16 mouse cellular contexts compared by ENCODE assay signal in the genomic region with DNA sequence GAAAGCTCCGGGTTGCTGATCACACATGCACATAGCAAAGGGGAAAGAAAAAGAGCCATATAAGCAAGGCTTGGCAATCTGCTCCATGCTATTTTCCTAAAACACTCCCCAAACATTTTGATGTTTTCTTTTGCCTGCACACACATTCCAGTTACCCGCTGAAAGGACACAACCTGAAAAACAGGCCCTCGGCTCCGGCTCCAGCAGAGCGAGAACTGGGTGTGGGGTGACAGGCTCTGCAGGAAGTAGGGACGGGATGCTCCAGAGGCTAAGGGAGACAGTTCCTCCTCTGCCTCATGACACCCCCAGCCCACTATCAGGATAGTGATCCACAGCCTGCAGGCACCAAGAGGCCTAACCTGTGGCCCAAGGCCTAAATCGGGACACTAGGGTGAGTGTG. TPM values are rescaled to one million over a fixed set of nuclear protein-coding genes. Genes with fewer than 3 reads are reported as not detected.
DNase-seq lines count a peak whose midpoint lies in the region; ATAC-seq lines count a peak whose summit lies in the region.
"Had no signal": no experiment of that assay in that cellular context is flagged by ENCODE, and none has a peak within 500 bp of the region (broad histone marks: within the 10 kb centered on the region; RNA-seq: fewer than 3 reads in every experiment).

No protein-coding gene starts in this region.

- H3K9me3 ChIP-seq in lung, embryonic 15.5 days: no peaks in the 10 kb centered on the region
- no peaks in the 10 kb centered on the region for H3K9me3 ChIP-seq in hindbrain, embryonic 16.5 days (ENCODE audit: control insufficient read depth, low read length)

- H3K36me3 ChIP-seq in lung, embryonic 15.5 days: no peaks in the 10 kb centered on the region
- H3K36me3 ChIP-seq in hindbrain, embryonic 16.5 days (ENCODE audit: control insufficient read depth, insufficient read depth, low read length): no peaks in the 10 kb centered on the region

- no peaks in the 10 kb centered on the region for H3K27me3 ChIP-seq in lung, embryonic 15.5 days
- H3K27me3 ChIP-seq in hindbrain, embryonic 16.5 days (replicated peaks; ENCODE audit: control insufficient read depth, insufficient read depth, low read length): no peaks in the 10 kb centered on the region
- H3K27me3 ChIP-seq: CH12.LX had no signal

- peak overlapping the region; percentile 74; the same call in 1 of the 2 replicates for H3K27ac ChIP-seq in lung, embryonic 15.5 days
- H3K27ac ChIP-seq in hindbrain, embryonic 16.5 days (ENCODE audit: low read depth, low read length): 0 out of 2 replicates have a peak overlapping the region, but pooled peaks have one; percentile 0

- no peak for ATAC-seq in lung, embryonic 15.5 days (ENCODE audit: borderline replicate concordance, extremely low read depth, low FRiP score, low TSS enrichment)
- no peak for ATAC-seq in hindbrain, embryonic 16.5 days
- no peak for ATAC-seq in monocyte, adult 5-6 weeks (replicated peaks; ENCODE audit: insufficient number of reproducible peaks, low FRiP score, low TSS enrichment, poor library complexity, severe bottlenecking)
- ATAC-seq: lung, postnatal 0 days had no signal

- no peak overlapping the region for H3K9ac ChIP-seq in lung, embryonic 15.5 days
- no peak overlapping the region for H3K9ac ChIP-seq in hindbrain, embryonic 16.5 days (ENCODE audit: low read depth, low read length)

- no peak for DNase-seq in lung, postnatal 25 days (ENCODE audit: low spot score)
- DNase-seq in kidney, postnatal 10 days: peak; percentile 62
- peak; percentile 54 for DNase-seq in urinary bladder, postnatal 25 days (ENCODE audit: low spot score)
- no peak for DNase-seq in frontal cortex, postnatal 36 days (ENCODE audit: low spot score in 2 of 2)
- DNase-seq: adrenal gland, adult 2 months; cerebellum, postnatal 10 days; gastrocnemius, postnatal 36 days; liver; retina, postnatal 1 day; thymus, adult 2 months had no signal

- H3K4me2 ChIP-seq in lung, embryonic 15.5 days: no peak overlapping the region
- no peak overlapping the region for H3K4me2 ChIP-seq in hindbrain, embryonic 16.5 days (ENCODE audit: low read length)
- H3K4me2 ChIP-seq: midbrain, embryonic 11.5 days had no signal

- H3K4me1 ChIP-seq in lung, embryonic 15.5 days: peaks cover 81% of the 10 kb centered on the region
- peaks cover 44% of the 10 kb centered on the region for H3K4me1 ChIP-seq in hindbrain, embryonic 16.5 days (ENCODE audit: control insufficient read depth, insufficient read depth, low read depth, low read length)

- 71% methylated on average over 7 of the region's 7 CpGs for WGBS in lung, embryonic 15.5 days
- 77% methylated on average over 7 of the region's 7 CpGs for WGBS in hindbrain, embryonic 16.5 days

- no peak overlapping the region for H3K4me3 ChIP-seq in lung, embryonic 15.5 days
- no peak overlapping the region for H3K4me3 ChIP-seq in hindbrain, embryonic 16.5 days (ENCODE audit: low read length)

RNA-seq across cellular contexts. Expression of a gene that starts 32.3 kb away (rescaled TPM):
- 12.0 and 13.8 TPM in 2 replicates for polyA plus RNA-seq in lung, embryonic 15.5 days (2015; fragmentation: Nextera tagmentation; extraction: Ambion mirVana)
- 28.8 and 31.0 TPM in 2 replicates for polyA plus RNA-seq in hindbrain, embryonic 16.5 days (2015; fragmentation: Nextera tagmentation; extraction: Ambion mirVana)
- total RNA-seq in monocyte, adult 5-6 weeks (2017): 19.4 to 72.0 TPM (median 35.2 TPM) in 3 replicates

Comparison
In these comparisons a context has a peak if more than half of its experiments do, and no peak if none do; other contexts are left out.
1. DNase-seq: peak in kidney, postnatal 10 days (single experiment) and urinary bladder, postnatal 25 days (single experiment); none in lung, postnatal 25 days (single experiment) and frontal cortex, postnatal 36 days (0 of 2).